Mouse (Mus musculus) embryonic facial prominence, embryonic 10.5 days (tissue): ENCODE results near the gene Lhpp. TPM values are rescaled to one million over a fixed set of nuclear protein-coding genes. Genes with fewer than 3 reads are reported as not detected.
"Not testable (repeated sequence)": the region's sequence is repeated elsewhere in the genome, so short reads cannot be mapped to it uniquely, and the experiment has no call there.

Experiments used
- DNase-seq: peaks from one replicate; pipeline ENCODE4 v3.0.0-alpha.2; 2017; ENCODE audit warnings: low spot score
- H3K27ac ChIP-seq: fragments of 300-500 bp; sonication (generic); replicated peaks from 2 replicates; pipeline ENCODE4 v1.5.1; 2016; ENCODE audit warnings: mild to moderate bottlenecking
- H3K27me3 ChIP-seq: fragments of 300-500 bp; sonication (generic); replicated peaks from 2 replicates; pipeline ENCODE4 v1.6.1; 2016; ENCODE audit warnings: low read depth, mild to moderate bottlenecking; ENCODE audit not compliant: poor library complexity, severe bottlenecking
- H3K36me3 ChIP-seq: fragments of 300-500 bp; sonication (generic); replicated peaks from 2 replicates; pipeline ENCODE4 v1.6.1; 2016; ENCODE audit warnings: mild to moderate bottlenecking, moderate library complexity
- H3K4me1 ChIP-seq: fragments of 300-500 bp; sonication (generic); 2 replicates; pipeline ENCODE4 v1.6.1; 2016
- H3K4me3 ChIP-seq: fragments of 300-500 bp; sonication (generic); 2 replicates; pipeline ENCODE4 v1.5.1; 2016; ENCODE audit warnings: mild to moderate bottlenecking, moderate library complexity
- H3K9me3 ChIP-seq: fragments of 300-500 bp; sonication (generic); 2 replicates; pipeline ENCODE4 v1.6.1; 2016; ENCODE audit warnings: mild to moderate bottlenecking
- WGBS: fragments of 180-500 bp; shearing (Covaris S2); methylation state at CpG from one replicate; pipeline ENCODE4 v1.1.7; 2016; 5-methylcytosine and 5-hydroxymethylcytosine counted together
- polyA plus RNA-seq: library from polyadenylated mRNA; unstranded; fragments of >200 nt; fragmentation: Nextera tagmentation; extraction: Ambion mirVana; gene quantifications from 2 replicates; pipeline ENCODE4 v1.2.1, GENCODE M21; 2016

Lhpp gene
- polyA plus RNA-seq, 1 experiment from 2014 or later: 15.5 TPM

DNA sequence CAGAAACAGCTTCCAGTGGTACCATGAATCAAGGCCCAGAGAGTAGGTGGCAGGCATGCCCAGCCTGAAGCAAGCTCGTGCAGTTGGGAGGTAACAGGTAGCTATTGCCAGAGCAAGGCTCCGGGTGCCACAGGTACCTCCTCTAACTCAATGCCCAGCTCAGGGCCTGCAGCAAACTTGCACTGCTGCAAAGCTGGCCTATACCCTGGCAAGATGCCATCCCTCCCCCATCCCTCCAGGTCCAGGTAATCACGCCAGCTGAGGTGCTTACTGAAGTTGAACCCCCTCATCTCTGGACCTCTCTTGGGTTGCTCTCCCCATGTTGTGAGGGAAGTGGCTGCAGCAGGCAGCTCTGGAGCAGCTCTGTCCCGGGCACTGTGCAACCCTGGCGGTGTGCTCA is 48.2 kb downstream of the Lhpp start:
- Histone ChIP-seq H3K27ac (peak overlapping the region; percentile 81), H3K9me3 (no peaks in the 10 kb centered on the region), H3K36me3 (no peaks in the 10 kb centered on the region), H3K4me3 (no peak overlapping the region), H3K4me1 (peaks cover 67% of the 10 kb centered on the region), H3K27me3 (peaks cover 31% of the 10 kb centered on the region)
- WGBS: 82% methylated on average over 5 of the region's 5 CpGs
- no peak for DNase-seq

DNA sequence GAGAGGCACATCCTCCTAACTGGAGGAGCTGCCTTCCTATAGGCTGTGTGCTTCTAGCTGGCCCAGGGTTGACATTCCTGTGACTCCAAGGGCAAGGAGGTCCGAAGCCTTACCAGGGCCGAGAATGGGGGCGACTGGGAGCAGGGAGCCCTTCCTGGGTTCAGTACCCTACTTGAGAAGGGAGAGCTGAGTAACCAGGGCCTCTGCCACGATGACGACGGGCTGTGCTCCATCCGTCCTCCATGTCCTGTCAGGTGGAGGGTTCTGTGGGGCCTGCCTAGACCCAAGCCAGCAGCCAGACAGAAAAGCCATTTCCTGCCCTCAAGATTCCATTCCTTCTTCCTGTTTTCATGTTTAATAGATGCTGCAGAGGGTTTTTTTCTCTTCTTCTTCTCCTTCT is 49.2 kb downstream of the Lhpp start:
- H3K36me3 ChIP-seq: no peaks in the 10 kb centered on the region
- peaks cover 39% of the 10 kb centered on the region for H3K27me3 ChIP-seq
- H3K4me3 ChIP-seq: no peak overlapping the region
- H3K4me1 ChIP-seq: peaks cover 69% of the 10 kb centered on the region
- DNase-seq: no peak
- 62% methylated on average over 7 of the region's 7 CpGs for WGBS
- no peaks in the 10 kb centered on the region for H3K9me3 ChIP-seq
- peak overlapping the region; percentile 81; the same call in 1 of the 2 replicates for H3K27ac ChIP-seq

DNA sequence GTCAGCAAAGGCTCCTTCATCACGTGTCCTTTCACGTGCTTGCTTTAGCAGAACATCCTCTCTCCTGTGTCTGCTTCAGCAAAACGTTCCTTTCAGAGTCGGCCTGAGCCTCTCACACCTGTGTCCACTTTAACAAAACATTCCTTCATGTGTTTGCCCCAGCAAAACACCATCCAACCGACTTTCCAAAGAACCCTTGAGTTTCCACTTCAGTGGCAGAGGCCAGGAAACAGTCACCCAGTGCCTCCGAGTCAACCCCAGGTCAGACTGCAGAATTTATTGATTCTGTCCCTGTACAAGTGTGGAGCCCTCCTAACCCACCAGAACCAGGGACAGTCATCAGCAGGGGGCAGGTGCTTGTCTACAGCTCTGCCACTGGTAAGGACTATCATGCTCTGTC is 52.4 kb downstream of the Lhpp start:
- not testable (repeated sequence) for H3K9me3 ChIP-seq, H3K27ac ChIP-seq, H3K4me3 ChIP-seq, DNase-seq, H3K36me3 ChIP-seq
- 70% methylated on average over 6 of the region's 6 CpGs for WGBS
- Histone ChIP-seq H3K4me1 (peaks cover 65% of the 10 kb centered on the region), H3K27me3 (peaks cover 43% of the 10 kb centered on the region)

DNA sequence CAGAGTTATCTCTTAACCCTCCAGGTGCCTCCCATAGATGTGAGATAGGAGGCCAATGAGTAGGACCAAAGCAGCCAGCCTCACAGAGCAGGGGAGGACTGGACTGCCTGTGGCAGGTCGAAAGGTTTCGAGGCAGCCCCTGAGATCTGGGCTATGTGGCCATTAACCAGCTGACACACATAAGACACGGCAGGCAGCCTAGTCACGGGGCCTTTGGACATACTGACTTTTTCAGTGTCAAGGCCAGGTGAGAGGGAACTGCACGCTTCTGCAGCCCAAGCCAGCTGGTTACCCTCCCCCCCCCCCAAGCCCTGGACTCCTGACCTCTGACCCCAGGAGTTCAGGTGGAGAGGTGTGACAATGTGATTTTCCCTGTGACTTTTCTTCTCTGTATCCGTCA is 54.4 kb downstream of the Lhpp start:
- WGBS: 66% methylated on average over 6 of the region's 6 CpGs
- H3K9me3 ChIP-seq: no peaks in the 10 kb centered on the region
- no peak overlapping the region for H3K4me3 ChIP-seq
- H3K27ac ChIP-seq: no peak overlapping the region
- H3K4me1 ChIP-seq: peaks cover 45% of the 10 kb centered on the region
- no peak for DNase-seq
- H3K36me3 ChIP-seq: no peaks in the 10 kb centered on the region
- peaks cover 43% of the 10 kb centered on the region for H3K27me3 ChIP-seq

DNA sequence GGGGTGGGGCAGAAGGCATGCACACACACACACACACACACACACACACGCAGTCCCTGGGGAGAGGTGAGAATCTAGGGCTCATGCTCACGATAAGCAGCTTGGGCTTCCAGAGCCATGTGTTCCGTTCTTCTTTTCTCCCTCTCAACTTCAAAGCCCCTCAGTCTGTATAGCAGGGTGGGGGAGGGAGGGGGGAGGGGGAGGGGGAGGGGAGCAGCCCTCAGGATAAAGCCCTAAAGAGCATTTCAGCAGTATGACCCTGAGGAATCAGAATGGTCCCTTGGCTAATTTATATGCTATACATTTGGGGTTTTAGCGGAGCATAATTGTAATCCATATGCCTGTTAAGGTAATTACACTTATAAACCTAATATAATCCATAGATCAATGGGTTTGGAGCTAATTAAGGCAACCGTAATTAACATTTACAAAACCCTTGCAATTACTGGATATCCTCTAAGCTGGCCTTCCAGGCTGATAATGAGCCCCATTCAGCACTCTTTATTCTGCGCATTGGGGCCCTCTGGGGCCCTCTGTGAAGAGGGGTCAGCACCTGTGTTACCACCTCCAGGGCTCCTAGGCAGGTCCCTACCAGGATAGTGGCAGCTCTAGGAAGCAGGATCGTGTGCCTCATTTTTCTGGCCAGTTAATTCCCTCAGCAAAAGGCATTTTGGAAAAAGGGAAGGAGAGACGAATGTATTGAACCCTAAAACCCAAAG is 55.4 kb downstream of the Lhpp start:
- Histone ChIP-seq H3K4me3 (no peak overlapping the region), H3K27me3 (peaks cover 43% of the 10 kb centered on the region), H3K27ac (0 out of 2 replicates have a peak overlapping the region, but pooled peaks have one; percentile 57), H3K9me3 (no peaks in the 10 kb centered on the region), H3K4me1 (peaks cover 35% of the 10 kb centered on the region), H3K36me3 (no peaks in the 10 kb centered on the region)
- DNase-seq: peak; percentile 35
- WGBS: 30% methylated on average over 8 of the region's 8 CpGs

DNA sequence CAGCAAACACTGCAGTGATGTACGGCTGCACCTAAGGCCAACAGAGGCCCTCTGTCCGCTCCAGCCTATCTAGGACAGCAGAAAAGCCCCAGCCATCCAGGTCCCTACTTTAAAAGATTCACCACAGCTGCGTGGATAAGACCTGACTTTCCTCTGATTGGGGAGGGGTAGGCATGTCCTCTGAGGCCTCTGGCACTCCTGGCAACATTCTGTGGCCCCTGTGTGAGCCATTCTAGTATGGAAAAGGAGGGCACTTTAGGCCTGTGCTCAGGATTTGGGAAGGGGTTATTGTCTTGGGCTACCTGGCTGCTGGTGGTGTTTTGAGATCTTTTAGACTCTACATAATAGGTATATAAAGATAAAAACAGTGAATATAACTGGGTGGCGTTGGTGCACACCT is 56.1 kb downstream of the Lhpp start:
- 66% methylated on average over 4 of the region's 4 CpGs for WGBS
- Histone ChIP-seq H3K27me3 (peaks cover 36% of the 10 kb centered on the region), H3K4me1 (peaks cover 28% of the 10 kb centered on the region), H3K9me3 (no peaks in the 10 kb centered on the region), H3K27ac (peak overlapping the region; percentile 57), H3K36me3 (no peaks in the 10 kb centered on the region), H3K4me3 (no peak overlapping the region)
- no peak for DNase-seq

DNA sequence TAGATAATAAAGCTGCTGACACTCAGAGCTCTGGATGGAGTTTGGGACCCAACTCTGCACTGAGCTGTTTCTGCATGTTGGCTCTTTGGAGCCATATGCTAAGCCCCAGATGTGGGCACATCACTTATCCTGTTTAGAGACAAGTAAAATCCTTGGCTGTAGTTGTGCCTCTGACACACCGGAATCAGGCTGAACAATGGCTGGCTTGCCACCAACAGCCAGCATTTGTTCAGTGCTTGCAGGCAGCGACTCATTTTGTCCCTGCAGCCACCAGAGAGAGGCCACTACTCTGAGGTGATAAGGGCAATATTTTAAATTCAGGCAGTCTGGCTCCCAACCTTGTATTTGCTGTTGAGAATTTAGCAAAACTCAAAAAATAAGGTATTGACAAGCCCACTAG is 58.2 kb downstream of the Lhpp start:
- Histone ChIP-seq H3K27ac (no peak overlapping the region), H3K9me3 (no peaks in the 10 kb centered on the region), H3K27me3 (peaks cover 22% of the 10 kb centered on the region), H3K36me3 (no peaks in the 10 kb centered on the region), H3K4me3 (no peak overlapping the region), H3K4me1 (peaks cover 25% of the 10 kb centered on the region)
- 79% methylated on average over 2 of the region's 2 CpGs for WGBS
- DNase-seq: no peak

DNA sequence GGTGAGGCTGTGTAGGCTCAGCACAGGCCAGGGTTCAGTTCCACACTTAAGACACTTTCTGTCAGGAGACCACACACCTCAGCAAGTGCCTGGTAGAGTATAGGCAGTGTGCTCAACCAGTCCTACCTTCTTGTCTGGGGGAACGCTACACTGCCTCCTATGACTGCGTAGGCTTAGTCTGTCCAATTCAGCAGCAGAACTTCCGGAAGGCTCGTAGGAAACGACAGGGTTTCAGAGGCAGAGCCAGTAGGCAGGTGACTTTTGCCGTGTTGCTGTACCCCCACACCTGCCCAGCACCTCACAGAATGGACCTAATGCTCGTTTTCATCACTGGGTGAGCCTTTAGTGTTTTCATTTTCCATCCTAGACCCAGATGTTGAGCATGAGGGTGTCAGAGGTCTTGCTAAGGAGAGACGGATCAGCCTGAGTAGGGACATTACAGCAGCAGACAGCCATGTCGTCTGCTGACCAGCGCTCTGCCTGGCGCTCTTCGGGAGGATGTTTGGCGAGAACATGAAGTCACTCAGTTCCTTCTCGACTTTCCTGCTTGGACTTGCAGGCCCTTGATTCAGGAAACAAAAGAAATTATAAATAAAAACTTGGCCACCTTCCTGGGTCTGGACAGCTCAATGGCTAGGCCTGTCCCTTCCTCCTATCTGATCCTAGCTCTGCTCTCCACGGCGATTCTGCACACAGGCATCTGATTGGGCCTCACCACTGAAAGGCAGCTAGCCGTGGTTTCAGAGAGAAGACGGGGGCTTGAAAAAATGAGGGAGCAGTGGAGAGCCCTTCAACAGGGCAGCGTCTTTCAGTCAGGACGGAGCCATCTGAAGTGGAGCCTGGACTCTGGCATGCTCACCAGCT is 59.8 kb downstream of the Lhpp start:
- peaks cover 7% of the 10 kb centered on the region for H3K27me3 ChIP-seq
- no peak overlapping the region for H3K4me3 ChIP-seq
- H3K9me3 ChIP-seq: no peaks in the 10 kb centered on the region
- no peak overlapping the region for H3K27ac ChIP-seq
- no peak for DNase-seq
- H3K36me3 ChIP-seq: no peaks in the 10 kb centered on the region
- WGBS: 88% methylated on average over 20 of the region's 20 CpGs
- H3K4me1 ChIP-seq: peaks cover 28% of the 10 kb centered on the region

DNA sequence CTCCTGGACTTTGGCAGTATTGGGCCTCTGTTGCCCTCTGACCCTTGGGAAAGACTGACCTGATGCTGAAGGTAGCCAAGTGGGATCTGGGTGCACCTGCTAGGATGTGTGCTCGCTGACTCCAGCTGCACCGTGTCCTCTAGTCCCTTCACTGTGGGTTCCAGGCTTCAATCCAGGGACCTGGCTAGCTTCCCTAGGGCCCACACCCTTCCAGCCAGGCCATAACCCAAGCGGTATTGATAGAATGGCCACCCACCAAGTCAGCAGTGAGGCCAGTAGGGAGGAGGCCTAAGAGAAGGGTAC is 60.4 kb downstream of the Lhpp start:
- Histone ChIP-seq H3K36me3 (no peaks in the 10 kb centered on the region), H3K27ac (no peak overlapping the region), H3K4me3 (no peak overlapping the region), H3K4me1 (peaks cover 22% of the 10 kb centered on the region), H3K9me3 (no peaks in the 10 kb centered on the region), H3K27me3 (peaks cover 7% of the 10 kb centered on the region)
- WGBS: 94% methylated on average over 3 of the region's 3 CpGs
- no peak for DNase-seq

DNA sequence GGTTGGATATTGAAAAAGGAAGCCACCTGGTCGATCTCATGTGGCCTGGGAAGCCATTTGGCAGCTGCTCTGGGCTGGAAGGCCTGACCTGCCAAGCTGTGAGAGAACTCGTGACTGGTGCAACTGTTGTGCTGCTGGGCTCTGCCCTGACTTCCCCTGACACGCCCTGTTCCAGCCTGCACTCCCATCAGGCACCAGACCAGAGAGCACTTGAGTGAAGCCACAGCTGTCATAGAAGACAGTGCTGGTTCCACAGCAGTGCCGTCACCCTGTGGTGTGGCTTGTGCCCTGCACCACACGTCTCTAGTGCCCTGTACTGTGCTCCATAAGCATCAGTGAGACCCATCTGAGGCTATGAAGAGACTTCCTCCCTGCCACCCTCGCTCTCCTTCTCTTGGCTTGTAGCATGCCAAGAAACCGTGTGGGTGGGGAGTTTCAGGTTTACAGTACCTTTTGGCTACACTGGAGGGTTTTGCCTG is 62.1 kb downstream of the Lhpp start:
- no peaks in the 10 kb centered on the region for H3K36me3 ChIP-seq
- H3K9me3 ChIP-seq: no peaks in the 10 kb centered on the region
- no peak overlapping the region for H3K4me3 ChIP-seq
- DNase-seq: no peak
- H3K27me3 ChIP-seq: no peaks in the 10 kb centered on the region
- peaks cover 14% of the 10 kb centered on the region for H3K4me1 ChIP-seq
- no peak overlapping the region for H3K27ac ChIP-seq
- WGBS: 81% methylated on average over 7 of the region's 7 CpGs

DNA sequence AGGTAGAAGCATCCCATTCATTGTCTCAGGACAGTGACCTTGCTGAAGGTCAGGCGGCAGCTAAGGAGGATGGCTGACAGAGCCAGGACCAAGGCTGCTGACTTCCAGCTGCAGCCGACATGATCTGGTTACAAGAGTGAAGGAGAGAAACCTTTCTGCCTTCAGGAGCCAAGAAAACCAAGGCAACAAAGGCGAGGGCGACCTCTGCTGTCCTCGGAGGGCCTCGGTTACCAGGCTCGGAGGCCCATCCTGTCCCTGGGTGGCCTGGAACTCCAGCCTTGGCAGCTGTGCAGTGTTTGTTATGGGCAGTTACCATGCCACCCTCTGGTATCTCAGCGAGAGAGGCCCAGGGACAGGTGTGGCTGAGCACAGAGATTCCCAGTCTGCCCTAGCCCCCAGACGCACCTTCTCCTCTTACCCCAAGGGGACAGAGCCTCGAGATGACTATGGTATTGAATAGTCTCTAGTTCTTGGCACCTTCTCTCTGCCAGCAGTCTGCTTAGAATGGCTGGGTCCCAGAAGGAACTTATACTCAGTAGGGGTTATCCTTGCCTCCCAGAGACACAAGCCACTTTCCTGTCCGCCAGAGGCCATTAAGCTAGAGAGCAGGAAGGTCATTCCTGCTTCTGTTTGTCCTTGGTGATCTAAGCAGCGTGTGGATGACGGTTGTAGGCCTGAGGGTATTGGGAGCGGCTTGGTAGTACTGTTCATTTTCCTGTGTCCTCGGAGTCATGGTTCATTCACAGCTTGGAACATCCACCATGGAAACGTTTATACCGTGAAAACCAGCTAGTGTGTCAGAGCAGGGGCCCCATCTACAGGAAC is 63.7 kb downstream of the Lhpp start:
- peak; percentile 56 for DNase-seq
- H3K9me3 ChIP-seq: no peaks in the 10 kb centered on the region
- no peaks in the 10 kb centered on the region for H3K36me3 ChIP-seq
- 49% methylated on average over 17 of the region's 17 CpGs for WGBS
- H3K4me3 ChIP-seq: no peak overlapping the region
- peak overlapping the region; percentile 55; the same call in 1 of the 2 replicates for H3K27ac ChIP-seq
- peaks cover 14% of the 10 kb centered on the region for H3K4me1 ChIP-seq
- no peaks in the 10 kb centered on the region for H3K27me3 ChIP-seq

DNA sequence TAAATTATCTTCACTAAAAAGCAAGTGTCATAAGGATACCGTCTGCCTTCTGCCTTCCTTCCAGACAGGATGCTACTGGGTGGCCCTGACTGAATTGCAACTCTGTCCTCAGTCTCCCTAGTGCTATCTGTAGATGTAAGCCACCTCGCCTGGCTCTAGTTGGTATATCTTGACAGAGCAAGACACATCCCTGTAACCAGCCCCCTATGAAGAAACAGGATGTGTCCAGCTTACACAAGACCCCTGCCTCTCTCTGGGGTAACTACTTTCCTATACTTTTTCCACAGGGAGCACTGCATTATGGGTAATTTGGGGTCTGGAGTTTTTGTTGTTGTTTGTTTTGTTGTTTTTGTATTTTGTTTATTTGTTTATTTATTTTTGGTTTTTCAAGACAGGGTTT is 65.5 kb downstream of the Lhpp start:
- no peak for DNase-seq
- WGBS: 87% methylated on average over 2 of the region's 2 CpGs
- H3K27me3 ChIP-seq: no peaks in the 10 kb centered on the region
- H3K27ac ChIP-seq: no peak overlapping the region
- no peaks in the 10 kb centered on the region for H3K36me3 ChIP-seq
- H3K9me3 ChIP-seq: no peaks in the 10 kb centered on the region
- H3K4me3 ChIP-seq: no peak overlapping the region
- H3K4me1 ChIP-seq: peaks cover 14% of the 10 kb centered on the region
